Mouse (Mus musculus): ENCODE measurements at regions not wholly inside any gene's neighbourhood (a gene's known extent, or its start where the extent isn't known, plus 50 kb on each side); places are given as distances from the start of the nearest gene placed in this dataset.
"Not testable (repeated sequence)": the region's sequence is repeated elsewhere in the genome, so short reads cannot be mapped to it uniquely, and the experiment has no call there.

DNA sequence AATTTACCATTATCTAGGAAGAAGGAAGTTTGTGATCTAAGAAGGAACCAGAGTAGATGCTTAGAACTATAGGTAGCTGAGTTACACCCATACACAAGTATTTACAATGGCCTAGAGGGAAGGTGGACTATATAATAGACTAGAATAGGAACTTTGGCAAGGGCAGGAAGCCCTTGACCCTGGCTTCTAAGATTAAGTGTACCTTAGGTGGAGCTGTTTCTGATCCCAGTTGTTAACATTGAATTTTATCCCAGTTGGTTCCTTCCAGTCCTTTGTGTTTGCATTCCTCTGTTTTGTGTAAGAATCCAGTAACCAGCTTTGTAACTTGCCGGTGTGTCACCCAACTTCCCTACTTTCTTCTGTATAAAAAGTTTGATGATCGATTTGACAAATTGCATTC is 294.1 kb downstream of the Plod2 start:
- in situ Hi-C loops (cut with MboI; ENCODE audit: unreplicated experiment in 2 of 2) = not testable (repeated sequence)

DNA sequence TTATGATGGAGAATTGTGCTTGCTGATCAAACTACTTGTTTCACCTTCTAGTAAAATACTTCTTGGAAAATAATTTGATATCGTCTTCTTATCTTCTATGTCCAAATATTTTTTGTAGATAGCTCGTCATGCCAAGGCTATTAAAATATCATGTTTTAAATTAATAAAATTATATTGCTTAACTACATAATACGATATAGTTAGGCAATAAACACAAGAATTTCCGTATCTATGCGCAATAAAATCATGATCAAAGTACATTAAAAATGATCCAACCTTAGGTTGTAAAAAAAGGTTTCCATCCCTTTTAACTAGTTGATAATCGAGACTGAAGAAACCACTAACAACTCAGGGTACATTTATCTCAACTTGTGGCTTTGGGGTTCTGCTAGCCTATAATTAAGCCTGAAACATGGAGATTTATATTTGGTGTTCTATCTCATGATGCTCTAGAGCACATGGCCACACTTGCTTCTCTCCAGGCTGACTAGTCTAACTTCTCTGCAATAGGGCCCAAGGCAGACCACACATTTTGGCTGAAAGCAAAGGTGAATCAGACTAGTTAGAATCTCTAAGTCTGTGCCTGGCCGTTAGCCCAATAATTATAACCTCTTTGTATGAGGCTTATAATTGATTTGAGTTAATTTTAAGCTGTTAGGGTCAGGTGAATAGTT is 314.5 kb downstream of the Plod2 start:
- in situ Hi-C loops (cut with MboI; ENCODE audit: unreplicated experiment in 2 of 2) = loop anchor here in 1 of 2 experiments (25.0 kb wide), 1 partner anchor 1756 kb away; no protein-coding TSS in a partner anchor

DNA sequence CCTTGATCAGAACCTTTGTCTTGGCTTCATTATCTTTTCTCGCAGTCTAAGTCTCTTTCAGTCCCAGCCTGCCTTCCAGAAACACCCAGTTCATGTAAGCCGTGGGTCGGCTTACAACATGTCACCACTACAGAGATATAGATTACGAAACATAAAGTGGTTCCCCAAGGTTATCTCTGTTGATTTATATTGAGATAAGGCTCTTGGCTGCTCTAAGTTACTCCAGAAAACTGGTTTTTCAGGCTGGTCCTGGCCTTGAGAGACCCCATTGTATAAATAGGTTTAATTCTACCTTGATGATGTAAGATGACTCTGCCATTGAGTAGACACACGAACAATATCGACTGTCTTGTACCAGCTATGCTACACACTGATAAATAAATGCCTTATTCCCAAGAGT is 323.8 kb downstream of the Plod2 start:
- in situ Hi-C loops (cut with MboI; ENCODE audit: unreplicated experiment in 2 of 2) = loop anchor here in 1 of 2 experiments (25.0 kb wide), 1 partner anchor 1746 kb away; no protein-coding TSS in a partner anchor

DNA sequence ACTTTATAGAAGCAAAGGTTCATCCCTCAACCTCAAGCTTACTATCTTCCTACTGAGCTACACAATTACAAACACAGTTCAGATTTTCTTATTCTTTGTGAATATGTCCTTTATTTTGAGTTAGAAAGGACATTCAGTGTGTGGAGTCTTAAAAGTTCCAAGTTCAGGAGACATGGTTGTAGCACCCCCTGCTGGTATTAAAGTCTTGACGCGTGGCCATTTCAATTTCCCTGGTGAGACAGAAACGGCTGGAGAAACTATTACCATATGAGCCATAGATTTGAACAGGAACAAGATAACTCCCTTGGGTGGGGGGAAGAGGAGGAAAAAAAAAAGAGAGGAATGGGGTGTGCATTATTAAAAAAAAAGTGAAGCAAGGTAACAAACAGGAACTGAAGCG is 336.6 kb downstream of the Plod2 start:
- in situ Hi-C loops (cut with MboI; ENCODE audit: unreplicated experiment in 2 of 2) = loop anchor here in 1 of 2 experiments (5.0 to 10.0 kb wide), 2 partner anchors 376 to 734 kb away; no protein-coding TSS in a partner anchor

DNA sequence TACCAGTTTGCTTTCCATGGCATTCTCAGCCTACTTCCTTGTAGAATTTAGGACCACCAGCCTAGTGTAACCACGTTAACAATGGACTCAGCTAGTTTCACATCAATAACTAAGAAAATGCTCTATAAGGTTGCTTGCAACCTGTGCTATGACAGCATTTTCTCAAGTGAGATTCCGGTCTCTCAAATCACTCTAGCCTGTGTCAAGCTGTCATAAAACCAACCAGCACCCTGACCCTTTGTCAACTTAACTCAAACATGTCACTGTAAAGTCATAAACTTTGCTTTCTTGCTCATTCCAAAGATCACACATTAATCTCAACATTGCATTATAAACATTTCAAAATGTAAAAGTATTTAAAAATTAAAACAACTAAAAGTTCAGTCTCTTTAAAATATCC is 337.8 kb downstream of the Plod2 start:
- in situ Hi-C loops (cut with MboI; ENCODE audit: unreplicated experiment in 2 of 2) = loop anchor here in 1 of 2 experiments (5.0 to 10.0 kb wide), 4 partner anchors 265 to 1735 kb away; no protein-coding TSS in a partner anchor

DNA sequence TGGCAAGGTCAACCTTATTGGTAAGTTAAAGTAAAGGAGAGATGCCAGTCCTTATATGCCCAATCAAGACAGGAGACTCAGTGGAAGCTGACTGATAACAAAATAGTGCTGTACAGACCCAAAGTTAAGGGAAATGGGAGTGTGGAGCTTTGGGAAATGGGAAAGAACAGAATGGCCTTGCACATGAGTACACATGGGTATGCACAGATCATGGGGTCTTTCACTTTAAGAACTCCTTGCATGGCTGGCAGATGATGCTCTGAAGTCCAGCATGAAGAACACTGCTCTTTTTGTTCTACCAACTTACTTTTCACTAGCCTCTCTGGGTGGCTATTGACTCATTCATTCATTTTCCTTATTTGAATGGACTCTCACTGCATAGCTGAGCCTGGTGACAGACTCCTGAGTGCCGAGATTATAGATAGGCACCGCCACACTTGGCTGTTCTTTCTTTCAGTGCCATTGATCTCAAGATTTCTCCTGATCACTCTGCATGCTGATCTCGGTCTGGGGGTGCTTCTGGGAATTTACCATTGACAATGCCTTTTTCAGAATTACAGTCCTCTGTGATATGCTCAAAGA is 340.3 kb downstream of the Plod2 start:
- in situ Hi-C loops (cut with MboI; ENCODE audit: unreplicated experiment in 2 of 2) = loop anchor here in 1 of 2 experiments (10.0 kb wide), 2 partner anchors 268 to 1732 kb away; no protein-coding TSS in a partner anchor

DNA sequence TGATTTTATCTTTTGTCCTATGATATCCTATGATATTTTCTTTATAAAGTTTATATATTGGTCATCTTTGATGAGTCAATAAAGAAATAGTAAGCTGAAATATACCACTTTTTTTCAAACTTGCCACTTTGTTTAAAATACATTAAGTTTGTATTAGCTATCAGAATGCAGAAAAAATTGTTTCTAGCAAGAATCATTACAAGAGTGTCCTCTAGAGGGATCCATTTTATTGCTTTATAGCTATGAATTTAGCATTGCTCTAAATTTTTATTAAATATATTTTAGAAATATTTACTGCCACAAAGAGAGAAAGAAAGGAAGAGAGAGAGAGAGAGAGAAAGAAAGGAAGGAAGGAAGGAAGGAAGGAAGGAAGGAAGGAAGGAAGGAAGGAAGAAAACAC is 348.0 kb downstream of the Plod2 start:
- in situ Hi-C loops (cut with MboI; ENCODE audit: unreplicated experiment in 2 of 2) = no loop called here

DNA sequence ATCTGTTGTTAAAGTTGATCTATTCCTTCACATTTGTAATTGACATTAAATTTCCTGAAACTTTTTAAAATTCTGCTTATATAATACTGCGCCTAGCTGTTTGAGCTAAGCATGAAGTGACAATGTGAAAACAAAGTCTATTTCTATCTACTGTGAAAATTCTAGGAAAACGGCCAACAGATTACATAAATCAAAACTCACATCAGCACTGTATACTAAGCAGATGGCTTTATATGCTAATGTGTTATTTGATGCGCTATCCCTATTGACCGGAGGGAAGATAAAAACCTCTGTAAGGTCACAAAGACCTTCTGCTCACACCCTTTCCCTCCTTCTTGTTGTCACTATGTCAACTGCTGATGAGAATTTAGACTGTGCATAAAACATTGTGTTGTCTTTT is 357.7 kb downstream of the Plod2 start:
- in situ Hi-C loops (cut with MboI; ENCODE audit: unreplicated experiment in 2 of 2) = loop anchor here in 1 of 2 experiments (25.0 kb wide), 1 partner anchor 1813 kb away; no protein-coding TSS in a partner anchor

DNA sequence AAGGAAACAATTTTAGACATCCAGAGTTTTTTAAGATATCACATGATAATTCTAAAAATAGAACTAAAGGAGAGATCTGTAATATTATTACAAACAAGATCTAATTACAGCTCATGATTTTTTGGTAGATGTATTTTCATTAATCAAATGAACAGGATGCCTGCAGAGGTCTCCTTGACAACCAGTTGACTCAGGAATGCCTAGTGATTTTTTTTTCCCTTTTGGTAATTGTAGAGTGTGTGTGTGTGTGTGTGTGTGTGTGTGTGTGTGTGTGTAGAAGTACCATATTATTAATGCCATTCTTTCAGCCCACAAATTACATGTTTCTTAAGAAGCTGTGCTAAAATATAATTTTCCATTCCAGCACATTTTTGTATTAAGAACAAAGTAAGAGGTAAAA is 365.1 kb downstream of the Plod2 start:
- in situ Hi-C loops (cut with MboI; ENCODE audit: unreplicated experiment in 2 of 2) = loop anchor here in 1 of 2 experiments (25.0 kb wide), 1 partner anchor 1805 kb away; no protein-coding TSS in a partner anchor

DNA sequence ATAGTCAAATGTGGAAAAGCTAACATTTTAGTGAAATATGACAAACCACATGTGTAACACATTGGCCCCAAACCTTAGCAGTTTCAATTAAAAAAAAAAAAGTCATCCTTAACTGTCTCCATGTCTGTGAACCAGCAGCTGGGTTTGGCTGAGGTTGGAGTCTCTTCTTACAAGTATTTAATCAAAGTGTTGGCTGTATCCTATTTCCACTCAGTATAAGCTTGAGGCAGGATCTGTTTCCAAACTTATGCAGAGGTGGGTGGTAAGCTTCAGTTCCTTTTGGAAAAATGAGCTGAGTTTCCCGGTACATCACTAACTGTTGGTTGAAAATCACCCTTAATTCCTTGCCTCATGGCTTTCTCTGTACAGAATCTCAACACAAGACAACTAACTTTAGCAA is 377.4 kb downstream of the Plod2 start:
- in situ Hi-C loops (cut with MboI; ENCODE audit: unreplicated experiment in 2 of 2) = loop anchor here in 1 of 2 experiments (25.0 kb wide), 1 partner anchor 1793 kb away; no protein-coding TSS in a partner anchor

DNA sequence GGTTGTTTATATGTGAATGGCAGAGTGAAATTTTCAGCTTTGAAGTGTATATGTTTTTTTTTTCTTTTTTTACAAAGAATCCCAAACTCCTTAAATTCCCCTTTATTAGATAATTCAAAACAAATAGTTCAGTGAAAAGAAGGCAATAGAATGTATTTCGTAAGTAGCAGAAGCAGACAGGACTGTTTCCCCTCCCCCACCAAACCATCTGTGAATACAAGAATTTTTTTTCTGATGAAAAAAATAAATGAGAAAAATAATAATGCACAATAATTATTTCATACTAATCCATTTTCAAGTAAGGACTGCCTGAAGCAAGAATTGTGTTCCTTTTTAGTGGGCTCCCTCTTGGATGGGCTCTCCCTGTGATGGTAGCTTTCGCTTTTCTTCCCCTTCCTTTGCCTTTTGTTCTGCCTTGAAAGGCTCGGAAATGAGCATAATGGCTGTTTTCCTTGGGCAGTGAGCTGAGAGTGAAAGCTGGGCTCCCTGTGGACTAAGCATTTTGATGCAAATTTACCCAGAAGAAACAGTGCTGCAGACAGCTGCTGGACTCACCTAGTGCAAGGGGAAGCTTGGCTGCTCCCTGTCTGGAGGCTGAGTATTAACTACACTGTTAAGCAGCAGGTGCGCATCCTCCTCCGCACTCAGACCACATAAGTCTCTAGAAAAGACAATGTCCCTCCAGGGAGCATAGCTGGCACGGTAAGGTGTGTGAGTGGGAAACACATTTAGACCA is 388.4 kb downstream of the Plod2 start:
- in situ Hi-C loops (cut with MboI; ENCODE audit: unreplicated experiment in 2 of 2) = no loop called here

DNA sequence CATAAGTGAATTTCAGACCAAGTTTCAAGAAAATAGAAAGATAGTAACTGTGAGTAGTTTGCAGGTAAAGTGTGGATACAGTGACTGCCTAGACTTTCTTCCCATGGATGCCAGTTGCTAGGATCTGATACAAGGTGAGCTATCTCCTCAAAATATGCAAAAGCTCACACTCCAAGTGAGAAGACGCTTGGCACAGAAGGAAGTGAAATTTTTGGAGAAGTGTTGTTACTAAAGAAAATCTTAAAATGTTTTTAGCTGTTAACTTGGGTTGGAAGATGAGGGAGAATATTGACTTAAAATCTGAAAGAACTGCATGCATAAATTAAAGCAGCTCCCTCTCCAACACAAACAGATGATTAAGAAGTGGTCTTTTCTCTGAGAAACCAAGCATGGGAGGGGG is 395.8 kb downstream of the Plod2 start:
- in situ Hi-C loops (cut with MboI; ENCODE audit: unreplicated experiment in 2 of 2) = no loop called here

DNA sequence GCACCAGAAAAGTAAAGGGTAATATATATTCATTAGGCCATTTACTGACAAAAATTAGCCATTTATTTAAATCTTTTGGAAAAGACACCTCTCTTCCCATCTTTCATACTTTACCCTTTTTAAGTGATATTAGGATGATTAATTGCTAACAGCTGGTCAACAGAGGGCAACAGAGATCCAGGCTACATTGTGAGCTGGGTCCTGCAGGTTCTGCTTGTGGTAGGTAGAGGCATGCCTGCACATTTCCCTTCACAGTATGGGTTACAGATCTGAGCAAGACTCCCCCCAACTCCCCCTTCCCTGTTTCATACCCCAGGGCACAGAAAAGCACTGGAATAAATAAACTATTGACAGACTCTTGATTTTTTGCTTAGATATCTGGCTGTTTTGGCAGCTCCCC is 408.1 kb downstream of the Plod2 start:
- in situ Hi-C loops (cut with MboI; ENCODE audit: unreplicated experiment in 2 of 2) = no loop called here

DNA sequence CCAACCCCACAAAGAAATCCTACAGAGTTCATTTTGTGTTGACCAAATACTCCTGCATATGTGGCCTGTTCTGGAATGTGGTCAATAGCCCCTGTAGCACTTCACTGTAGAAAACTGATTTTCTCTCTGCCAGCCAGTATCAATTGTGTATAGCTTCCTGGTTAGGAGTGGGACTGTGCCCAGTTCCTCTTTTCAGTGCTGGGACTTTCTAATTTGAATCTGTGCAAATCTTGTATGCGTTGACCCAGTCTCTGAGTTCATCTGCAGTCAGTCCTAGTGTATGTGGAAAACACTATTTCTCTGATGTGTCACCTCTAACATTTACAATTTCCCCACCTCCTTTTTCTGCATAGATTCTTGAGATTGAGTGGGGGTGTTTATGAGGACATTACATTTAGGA is 421.3 kb downstream of the Plod2 start:
- in situ Hi-C loops (cut with MboI; ENCODE audit: unreplicated experiment in 2 of 2) = no loop called here

DNA sequence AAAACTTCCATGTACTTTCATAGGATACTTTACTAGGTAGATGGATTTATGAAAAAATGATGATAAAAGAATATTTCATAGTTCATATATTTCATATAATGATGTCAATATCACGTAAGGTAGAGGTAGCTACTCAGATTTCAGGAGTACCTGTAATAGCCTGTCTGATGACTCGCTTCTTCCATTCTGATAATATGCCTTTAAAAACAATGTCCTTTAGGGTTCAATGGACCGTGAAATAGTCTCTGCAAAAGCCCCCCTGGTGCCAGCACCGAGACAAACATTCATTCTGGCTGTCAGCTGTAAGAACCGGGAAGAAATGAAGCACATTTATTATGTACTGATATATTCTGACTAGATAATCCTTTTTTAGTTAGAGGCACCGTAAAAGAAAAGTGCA is 449.7 kb downstream of the Plod2 start:
- in situ Hi-C loops (cut with MboI; ENCODE audit: unreplicated experiment in 2 of 2) = no loop called here

DNA sequence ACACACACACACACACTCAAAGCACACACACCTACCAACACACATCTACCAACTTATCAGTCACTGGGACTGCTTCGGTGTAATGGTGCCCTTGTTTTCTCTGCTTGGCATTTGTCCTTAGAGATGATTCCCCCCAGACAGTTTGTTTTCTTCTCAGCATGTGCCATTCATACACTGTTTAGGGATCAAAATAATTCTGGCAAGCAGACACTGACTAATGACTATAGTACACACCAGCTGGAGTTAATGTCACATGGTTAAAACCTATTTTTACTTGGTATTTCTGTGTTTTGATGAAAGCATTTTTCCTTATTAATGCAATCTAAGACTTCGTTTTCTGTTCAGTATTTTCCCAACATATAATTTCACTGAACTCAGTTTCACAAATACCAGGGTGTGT is 454.1 kb downstream of the Plod2 start:
- in situ Hi-C loops (cut with MboI; ENCODE audit: unreplicated experiment in 2 of 2) = no loop called here

DNA sequence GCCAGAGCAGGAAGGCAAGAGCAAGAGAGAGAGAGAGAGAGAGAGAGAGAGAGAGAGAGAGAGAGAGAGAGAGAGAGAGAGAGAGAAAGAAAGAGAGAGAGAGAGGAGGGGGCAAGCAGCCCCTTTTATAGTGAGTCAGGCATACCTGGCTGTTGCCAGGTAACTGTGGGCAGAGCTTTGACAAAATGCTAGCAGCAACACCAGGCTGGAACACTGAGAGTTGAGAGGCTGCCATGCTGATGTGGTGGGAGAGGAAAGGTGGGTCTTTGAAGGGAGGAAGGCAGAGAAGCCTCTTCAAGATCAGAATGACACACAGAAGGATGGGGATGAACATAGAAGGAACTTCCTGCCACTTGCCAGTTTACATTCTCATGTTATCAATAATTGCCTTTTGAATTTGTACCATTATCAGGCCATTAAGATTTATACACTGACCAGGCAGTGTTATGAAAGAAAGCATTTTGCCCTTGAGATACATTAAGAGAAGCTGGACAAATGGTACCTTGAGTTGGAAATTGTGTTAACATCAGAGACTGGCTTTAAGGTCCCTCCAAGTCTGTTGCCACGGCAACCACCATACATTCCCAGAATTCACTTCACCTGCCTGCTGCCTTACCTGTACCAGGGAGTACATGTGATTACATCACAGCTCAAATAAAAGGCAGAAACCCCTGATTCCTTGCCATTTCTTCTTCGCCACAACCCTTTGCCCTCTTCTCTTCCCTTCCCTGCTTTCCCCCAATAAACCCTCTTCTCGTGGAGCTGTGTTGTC is 463.3 kb downstream of the Plod2 start:
- in situ Hi-C loops (cut with MboI; ENCODE audit: unreplicated experiment in 2 of 2) = no loop called here

DNA sequence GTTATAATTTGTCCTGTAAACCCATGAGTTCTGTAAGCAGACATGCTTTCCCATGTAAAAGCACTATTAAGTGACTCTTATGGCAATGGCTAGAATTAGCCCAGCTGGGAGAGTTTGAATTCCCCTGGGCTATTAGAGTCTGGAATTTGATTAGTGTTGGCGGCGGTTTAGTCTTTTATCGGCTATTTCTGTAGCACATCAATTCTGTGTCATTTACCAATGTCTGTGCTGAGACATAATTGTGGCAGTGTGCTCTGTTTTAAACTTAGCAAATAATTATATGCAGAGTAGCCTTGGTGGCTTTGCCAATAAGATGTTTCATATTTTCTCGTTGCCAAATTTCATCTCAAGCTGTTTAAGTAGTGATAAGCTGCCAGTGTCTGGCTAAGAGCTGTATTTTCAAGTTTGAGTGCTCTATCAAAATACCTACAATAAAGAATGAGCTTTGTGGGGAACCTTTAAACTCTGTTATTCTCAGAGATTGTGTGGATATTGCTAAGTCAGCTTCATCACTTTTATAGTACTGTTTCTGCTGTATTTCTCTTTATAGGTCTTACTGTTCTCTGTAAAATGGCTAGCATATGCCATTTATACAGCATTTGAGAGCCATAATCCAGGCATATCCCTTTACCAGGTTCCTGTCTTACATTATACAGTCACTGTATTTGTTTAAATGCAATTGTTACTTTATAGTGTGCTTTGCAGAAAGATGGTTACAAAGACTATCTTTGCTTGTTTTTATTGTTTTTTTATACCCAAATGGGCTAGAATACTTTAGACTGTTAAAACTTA is 466.7 kb downstream of the Plod2 start:
- in situ Hi-C loops (cut with MboI; ENCODE audit: unreplicated experiment in 2 of 2) = no loop called here

DNA sequence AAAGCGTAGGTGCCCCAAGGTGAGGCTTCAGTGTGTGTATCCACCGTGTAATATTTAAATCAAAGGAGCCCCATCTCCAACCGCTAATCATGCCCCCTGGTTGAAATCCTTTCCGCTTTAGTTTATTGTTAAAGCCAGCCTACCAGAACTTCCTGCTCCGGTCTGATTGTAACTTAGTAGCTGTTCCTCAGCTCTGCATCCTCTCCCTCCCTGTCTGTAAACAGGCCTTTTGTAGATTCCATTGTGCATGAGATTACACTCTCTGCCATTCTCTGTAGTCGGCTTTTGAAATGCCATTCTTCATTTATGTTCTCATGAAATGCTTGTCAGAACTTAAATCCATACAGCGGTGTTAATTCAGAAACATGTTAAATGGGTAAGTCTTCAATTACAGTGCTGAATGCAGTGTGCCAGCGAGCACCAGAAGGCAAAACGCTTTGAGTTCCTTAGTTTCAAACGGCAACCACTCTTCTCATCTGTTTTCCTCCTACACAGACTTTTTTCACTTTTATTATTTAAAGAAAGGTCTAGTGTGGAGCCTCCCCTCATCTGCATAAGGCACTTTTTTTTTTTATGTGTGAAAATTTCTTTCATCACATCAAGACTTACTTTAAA is 502.4 kb downstream of the Plod2 start:
- in situ Hi-C loops (cut with MboI; ENCODE audit: unreplicated experiment in 2 of 2) = no loop called here

Data from v-Abl transformed pro-B cells (cell line).